Mouse (Mus musculus): ENCODE measurements around the gene Ubac2. TPM values are rescaled to one million over a fixed set of nuclear protein-coding genes. Genes with fewer than 3 reads are reported as not detected.
A peak's percentile ranks its signal among the peaks of the same experiment; 100 is the strongest.

Ubac2 gene
- polyA plus RNA-seq, 1 experiment = 49.0 TPM

GRCm38 (mm10) chr14:121999455-121999854, 121.0 kb downstream of the Ubac2 start:
- TF ChIP-seq CTCF (IDR thresholded peaks at IDR 0.05; ENCODE audit: low read depth, low read length) = no peak
- TF ChIP-seq POLR2A (IDR thresholded peaks at IDR 0.05; ENCODE audit: borderline replicate concordance, low read depth, low read length) = no peak
- Histone ChIP-seq H3K4me1 (ENCODE audit: control insufficient read depth, insufficient read depth, low read length) (peaks cover 62% of the 10 kb centered on the region), H3K4me3 (ENCODE audit: insufficient read depth, low read length) (no peak overlapping the region), H3K27ac (ENCODE audit: insufficient read depth, low read depth, low read length) (no peak overlapping the region)

- H3K4me3 ChIP-seq (ENCODE audit: insufficient read depth, low read length) = no peak overlapping the region
- H3K27ac ChIP-seq (ENCODE audit: insufficient read depth, low read depth, low read length) = no peak overlapping the region
- H3K4me1 ChIP-seq (ENCODE audit: control insufficient read depth, insufficient read depth, low read length) = peaks cover 60% of the 10 kb centered on the region
- TF ChIP-seq CTCF (IDR thresholded peaks at IDR 0.05; ENCODE audit: low read depth, low read length) = no peak
- no peak for TF ChIP-seq POLR2A (IDR thresholded peaks at IDR 0.05; ENCODE audit: borderline replicate concordance, low read depth, low read length)
Observed at GRCm38 (mm10) chr14:122000346-122001105, 122.1 kb downstream of the Ubac2 start.

GRCm38 (mm10) chr14:122002224-122002623, 123.8 kb downstream of the Ubac2 start:
- Histone ChIP-seq H3K4me1 (ENCODE audit: control insufficient read depth, insufficient read depth, low read length) (peaks cover 48% of the 10 kb centered on the region), H3K4me3 (ENCODE audit: insufficient read depth, low read length) (no peak overlapping the region), H3K27ac (ENCODE audit: insufficient read depth, low read depth, low read length) (no peak overlapping the region)
- TF ChIP-seq CTCF (IDR thresholded peaks at IDR 0.05; ENCODE audit: low read depth, low read length) = no peak
- TF ChIP-seq POLR2A (IDR thresholded peaks at IDR 0.05; ENCODE audit: borderline replicate concordance, low read depth, low read length) = no peak

GRCm38 (mm10) chr14:122003812-122004211, 125.4 kb downstream of the Ubac2 start:
- TF ChIP-seq POLR2A (IDR thresholded peaks at IDR 0.05; ENCODE audit: borderline replicate concordance, low read depth, low read length) (no peak), CTCF (IDR thresholded peaks at IDR 0.05; ENCODE audit: low read depth, low read length) (no peak)
- no peak overlapping the region for H3K27ac ChIP-seq (ENCODE audit: insufficient read depth, low read depth, low read length)
- no peak overlapping the region for H3K4me3 ChIP-seq (ENCODE audit: insufficient read depth, low read length)
- peaks cover 41% of the 10 kb centered on the region for H3K4me1 ChIP-seq (ENCODE audit: control insufficient read depth, insufficient read depth, low read length)

GRCm38 (mm10) chr14:122008261-122008660, 129.8 kb downstream of the Ubac2 start:
- Histone ChIP-seq H3K4me3 (ENCODE audit: insufficient read depth, low read length) (no peak overlapping the region), H3K27ac (ENCODE audit: insufficient read depth, low read depth, low read length) (no peak overlapping the region), H3K4me1 (ENCODE audit: control insufficient read depth, insufficient read depth, low read length) (peaks cover 50% of the 10 kb centered on the region)
- no peak for TF ChIP-seq POLR2A (IDR thresholded peaks at IDR 0.05; ENCODE audit: borderline replicate concordance, low read depth, low read length)
- TF ChIP-seq CTCF (IDR thresholded peaks at IDR 0.05; ENCODE audit: low read depth, low read length) = no peak

- Histone ChIP-seq H3K27ac (ENCODE audit: insufficient read depth, low read depth, low read length) (peak overlapping the region; percentile 81), H3K4me1 (ENCODE audit: control insufficient read depth, insufficient read depth, low read length) (peaks cover 52% of the 10 kb centered on the region), H3K4me3 (ENCODE audit: insufficient read depth, low read length) (no peak overlapping the region)
- no peak for TF ChIP-seq POLR2A (IDR thresholded peaks at IDR 0.05; ENCODE audit: borderline replicate concordance, low read depth, low read length)
- TF ChIP-seq CTCF (IDR thresholded peaks at IDR 0.05; ENCODE audit: low read depth, low read length) = no peak
Observed at GRCm38 (mm10) chr14:122009502-122009901, 131.1 kb downstream of the Ubac2 start.

GRCm38 (mm10) chr14:122010301-122010700, 131.9 kb downstream of the Ubac2 start:
- TF ChIP-seq POLR2A (IDR thresholded peaks at IDR 0.05; ENCODE audit: borderline replicate concordance, low read depth, low read length) (no peak), CTCF (IDR thresholded peaks at IDR 0.05; ENCODE audit: low read depth, low read length) (no peak)

GRCm38 (mm10) chr14:122011768-122012167, 133.3 kb downstream of the Ubac2 start:
- TF ChIP-seq CTCF (IDR thresholded peaks at IDR 0.05; ENCODE audit: low read depth, low read length) (no peak), POLR2A (IDR thresholded peaks at IDR 0.05; ENCODE audit: borderline replicate concordance, low read depth, low read length) (no peak)
- Histone ChIP-seq H3K4me1 (ENCODE audit: control insufficient read depth, insufficient read depth, low read length) (peaks cover 59% of the 10 kb centered on the region), H3K4me3 (ENCODE audit: insufficient read depth, low read length) (no peak overlapping the region), H3K27ac (ENCODE audit: insufficient read depth, low read depth, low read length) (peak overlapping the region; percentile 26)

More at GRCm38 (mm10) chr14:122010301-122010700, 131.9 kb downstream of the Ubac2 start:
- peaks cover 55% of the 10 kb centered on the region for H3K4me1 ChIP-seq (ENCODE audit: control insufficient read depth, insufficient read depth, low read length)
- H3K4me3 ChIP-seq (ENCODE audit: insufficient read depth, low read length) = no peak overlapping the region
- peak overlapping the region; percentile 81 for H3K27ac ChIP-seq (ENCODE audit: insufficient read depth, low read depth, low read length)

- H3K4me3 ChIP-seq (ENCODE audit: insufficient read depth, low read length) = no peak overlapping the region
- peaks cover 59% of the 10 kb centered on the region for H3K4me1 ChIP-seq (ENCODE audit: control insufficient read depth, insufficient read depth, low read length)
- H3K27ac ChIP-seq (ENCODE audit: insufficient read depth, low read depth, low read length) = peak overlapping the region; percentile 26
- TF ChIP-seq CTCF (IDR thresholded peaks at IDR 0.05; ENCODE audit: low read depth, low read length) (no peak), POLR2A (IDR thresholded peaks at IDR 0.05; ENCODE audit: borderline replicate concordance, low read depth, low read length) (no peak)
Observed at GRCm38 (mm10) chr14:122012193-122012592, 133.8 kb downstream of the Ubac2 start.

- Histone ChIP-seq H3K27ac (ENCODE audit: insufficient read depth, low read depth, low read length) (peak overlapping the region; percentile 90), H3K4me3 (ENCODE audit: insufficient read depth, low read length) (no peak overlapping the region), H3K4me1 (ENCODE audit: control insufficient read depth, insufficient read depth, low read length) (peaks cover 59% of the 10 kb centered on the region)
- TF ChIP-seq CTCF (IDR thresholded peaks at IDR 0.05; ENCODE audit: low read depth, low read length) = no peak
- no peak for TF ChIP-seq POLR2A (IDR thresholded peaks at IDR 0.05; ENCODE audit: borderline replicate concordance, low read depth, low read length)
Observed at GRCm38 (mm10) chr14:122012814-122013213, 134.4 kb downstream of the Ubac2 start.
